ENCODE assay signal across 17 mouse cellular contexts in genomic region chr4:136911804-136912203, GRCm38 (mm10). TPM values are rescaled to one million over a fixed set of nuclear protein-coding genes. Genes with fewer than 3 reads are reported as not detected.
DNase-seq lines count a peak whose midpoint lies in the region; ATAC-seq lines count a peak whose summit lies in the region.
"Had no signal": no experiment of that assay in that cellular context is flagged by ENCODE, and none has a peak within 500 bp of the region (broad histone marks: within the 10 kb centered on the region; RNA-seq: fewer than 3 reads in every experiment).

No protein-coding gene starts in this region.

- H3K36me3 ChIP-seq in forebrain, embryonic 15.5 days, result no peaks in the 10 kb centered on the region
- H3K36me3 ChIP-seq in midbrain, embryonic 11.5 days (ENCODE audit: control insufficient read depth, insufficient read depth, low read length), result no peaks in the 10 kb centered on the region
- H3K36me3 ChIP-seq in neural tube, embryonic 15.5 days, result no peaks in the 10 kb centered on the region
- no peaks in the 10 kb centered on the region for H3K36me3 ChIP-seq in embryonic facial prominence, embryonic 10.5 days (replicated peaks)
- H3K36me3 ChIP-seq: embryonic facial prominence, embryonic 15.5 days; heart, embryonic 15.5 days had no signal

- peaks cover 16% of the 10 kb centered on the region for H3K27me3 ChIP-seq in forebrain, embryonic 15.5 days
- H3K27me3 ChIP-seq in midbrain, embryonic 11.5 days (ENCODE audit: control insufficient read depth, insufficient read depth, low read length), result peaks cover 20% of the 10 kb centered on the region
- H3K27me3 ChIP-seq in neural tube, embryonic 15.5 days (replicated peaks), result peaks cover 30% of the 10 kb centered on the region
- peaks cover 50% of the 10 kb centered on the region for H3K27me3 ChIP-seq in embryonic facial prominence, embryonic 10.5 days (replicated peaks; ENCODE audit: low read depth, poor library complexity, severe bottlenecking)

- DNase-seq in layer of hippocampus, adult 8-10 months (ENCODE audit: low spot score in 2 of 2), result peak; percentile 37 to 46
- DNase-seq in layer of hippocampus, postnatal 14 days (ENCODE audit: low spot score in 2 of 2), result no peak
- no peak for DNase-seq in midbrain, embryonic 11.5 days (ENCODE audit: low spot score, missing footprints)
- DNase-seq in embryonic facial prominence, embryonic 10.5 days (ENCODE audit: low spot score), result no peak
- DNase-seq: adrenal gland, adult 8-10 months; cerebellum, adult 2 months; lung, embryonic 14.5 days had no signal

- H3K9me3 ChIP-seq in forebrain, embryonic 15.5 days, result no peaks in the 10 kb centered on the region
- no peaks in the 10 kb centered on the region for H3K9me3 ChIP-seq in midbrain, embryonic 11.5 days (ENCODE audit: control insufficient read depth, low read length)
- H3K9me3 ChIP-seq in neural tube, embryonic 15.5 days (replicated peaks), result no peaks in the 10 kb centered on the region
- no peaks in the 10 kb centered on the region for H3K9me3 ChIP-seq in embryonic facial prominence, embryonic 10.5 days
- H3K9me3 ChIP-seq: embryonic facial prominence, embryonic 15.5 days; heart, embryonic 15.5 days had no signal

- H3K4me3 ChIP-seq in forebrain, embryonic 15.5 days, result no peak overlapping the region
- no peak overlapping the region; the same call in 1 of the 2 replicates for H3K4me3 ChIP-seq in midbrain, embryonic 11.5 days (ENCODE audit: low read depth, low read length)
- H3K4me3 ChIP-seq in neural tube, embryonic 15.5 days (replicated peaks), result no peak overlapping the region
- H3K4me3 ChIP-seq in embryonic facial prominence, embryonic 10.5 days, result no peak overlapping the region
- H3K4me3 ChIP-seq: embryonic facial prominence, embryonic 15.5 days; heart, embryonic 15.5 days; myocyte had no signal

- WGBS in forebrain, embryonic 15.5 days, result 43% methylated on average over 9 of the region's 9 CpGs
- WGBS in midbrain, embryonic 11.5 days, result 45% methylated on average over 9 of the region's 9 CpGs
- 44% methylated on average over 9 of the region's 9 CpGs for WGBS in neural tube, embryonic 15.5 days
- WGBS in embryonic facial prominence, embryonic 10.5 days, result 49% methylated on average over 9 of the region's 9 CpGs

- peaks cover 26% of the 10 kb centered on the region for H3K4me1 ChIP-seq in forebrain, embryonic 15.5 days
- H3K4me1 ChIP-seq in midbrain, embryonic 11.5 days (ENCODE audit: control insufficient read depth, insufficient read depth, low read length), result peaks cover 23% of the 10 kb centered on the region
- H3K4me1 ChIP-seq in neural tube, embryonic 15.5 days, result peaks cover 29% of the 10 kb centered on the region
- peaks cover 25% of the 10 kb centered on the region for H3K4me1 ChIP-seq in embryonic facial prominence, embryonic 10.5 days
- H3K4me1 ChIP-seq: embryonic facial prominence, embryonic 15.5 days; heart, embryonic 15.5 days had no signal

- H3K4me2 ChIP-seq in forebrain, embryonic 15.5 days (replicated peaks), result peak overlapping the region; percentile 33
- peak overlapping the region; percentile 25; the same call in 1 of the 2 replicates for H3K4me2 ChIP-seq in midbrain, embryonic 11.5 days
- peak overlapping the region; percentile 40 for H3K4me2 ChIP-seq in neural tube, embryonic 15.5 days
- H3K4me2 ChIP-seq: embryonic facial prominence, embryonic 15.5 days; heart, embryonic 15.5 days; lung, embryonic 14.5 days had no signal

- no peak overlapping the region for H3K9ac ChIP-seq in forebrain, embryonic 15.5 days (replicated peaks)
- no peak overlapping the region for H3K9ac ChIP-seq in midbrain, embryonic 11.5 days (ENCODE audit: low read length)
- H3K9ac ChIP-seq in neural tube, embryonic 15.5 days (replicated peaks), result no peak overlapping the region
- H3K9ac ChIP-seq: embryonic facial prominence, embryonic 15.5 days; heart, embryonic 15.5 days; lung, embryonic 14.5 days had no signal

- no peak for ATAC-seq in forebrain, embryonic 15.5 days (replicated peaks)
- peak; percentile 8; the same call in 1 of the 2 replicates for ATAC-seq in midbrain, embryonic 11.5 days (ENCODE audit: low FRiP score)
- no peak for ATAC-seq in neural tube, embryonic 15.5 days (ENCODE audit: low FRiP score)
- ATAC-seq in erythroblast, adult 5-6 weeks (replicated peaks; ENCODE audit: low FRiP score, poor library complexity, severe bottlenecking), result no peak

- H3K27ac ChIP-seq in forebrain, embryonic 15.5 days (replicated peaks), result no peak overlapping the region
- H3K27ac ChIP-seq in midbrain, embryonic 11.5 days (ENCODE audit: low read depth, low read length), result peak overlapping the region; percentile 54
- no peak overlapping the region for H3K27ac ChIP-seq in neural tube, embryonic 15.5 days (replicated peaks)
- H3K27ac ChIP-seq in embryonic facial prominence, embryonic 10.5 days (replicated peaks), result no peak overlapping the region
- H3K27ac ChIP-seq: embryonic facial prominence, embryonic 15.5 days; heart, embryonic 15.5 days; macrophage had no signal

RNA-seq across cellular contexts. Expression of gene C1qa, which starts 13.2 kb away (rescaled TPM):
- total RNA-seq in layer of hippocampus, adult 8-10 months (2022), result 100 to 1,000 TPM in 2 of 4 experiments, 10 to 100 TPM in 2; 45.5 to 340 (median 144) TPM
- total RNA-seq in layer of hippocampus, postnatal 14 days (2021), result 10 to 100 TPM; 42.0 TPM
- 22.0 and 23.3 TPM in 2 replicates for polyA plus RNA-seq in forebrain, embryonic 15.5 days (2015; fragmentation: Nextera tagmentation; extraction: Ambion mirVana)
- polyA plus RNA-seq in midbrain, embryonic 11.5 days (2014; fragmentation: Nextera tagmentation; extraction: Ambion mirVana), result 14.3 and 15.3 TPM in 2 replicates
- polyA plus RNA-seq in neural tube, embryonic 15.5 days (2015; fragmentation: Nextera tagmentation; extraction: Ambion mirVana), result 33.7 and 40.5 TPM in 2 replicates
- 30.1 and 40.9 TPM in 2 replicates for total RNA-seq in erythroblast, adult 5-6 weeks (2015; ENCODE audit: low replicate concordance)
- total RNA-seq in erythroblast, adult 5-6 weeks (2017; ENCODE audit: low replicate concordance), result 34.8 and 35.7 TPM in 2 replicates
- 4.6 and 8.1 TPM in 2 replicates for polyA plus RNA-seq in embryonic facial prominence, embryonic 10.5 days (2016; fragmentation: Nextera tagmentation; extraction: Ambion mirVana)
- polyA plus RNA-seq: myocyte had no signal

RNA-seq across cellular contexts. Expression of gene C1qc, which starts 18.9 kb away (rescaled TPM):
- 100 to 1,000 TPM in 2 of 4 experiments, 10 to 100 TPM in 2; 28.3 to 233 (median 108) TPM for total RNA-seq in layer of hippocampus, adult 8-10 months (2022)
- 10 to 100 TPM; 42.6 to 43.2 TPM for total RNA-seq in layer of hippocampus, postnatal 14 days (2021)
- polyA plus RNA-seq in forebrain, embryonic 15.5 days (2015; fragmentation: Nextera tagmentation; extraction: Ambion mirVana), result 18.8 and 20.7 TPM in 2 replicates
- 17.7 and 18.9 TPM in 2 replicates for polyA plus RNA-seq in midbrain, embryonic 11.5 days (2014; fragmentation: Nextera tagmentation; extraction: Ambion mirVana)
- polyA plus RNA-seq in neural tube, embryonic 15.5 days (2015; fragmentation: Nextera tagmentation; extraction: Ambion mirVana), result 28.4 and 29.0 TPM in 2 replicates
- total RNA-seq in erythroblast, adult 5-6 weeks (2015; ENCODE audit: low replicate concordance), result 27.1 and 31.3 TPM in 2 replicates
- 26.6 and 32.5 TPM in 2 replicates for total RNA-seq in erythroblast, adult 5-6 weeks (2017; ENCODE audit: low replicate concordance)
- polyA plus RNA-seq in embryonic facial prominence, embryonic 10.5 days (2016; fragmentation: Nextera tagmentation; extraction: Ambion mirVana), result 5.6 and 7.2 TPM in 2 replicates
- total RNA-seq: MEL had no signal
- polyA plus RNA-seq: myocyte had no signal

RNA-seq across cellular contexts. Expression of gene C1qb, which starts 25.8 kb away (rescaled TPM):
- 100 to 1,000 TPM in 2 of 4 experiments, 10 to 100 TPM in 2; 48.7 to 305 (median 140) TPM for total RNA-seq in layer of hippocampus, adult 8-10 months (2022)
- total RNA-seq in layer of hippocampus, postnatal 14 days (2021), result 10 to 100 TPM; 40.7 to 47.6 TPM
- polyA plus RNA-seq in forebrain, embryonic 15.5 days (2015; fragmentation: Nextera tagmentation; extraction: Ambion mirVana), result 28.2 and 30.5 TPM in 2 replicates
- polyA plus RNA-seq in midbrain, embryonic 11.5 days (2014; fragmentation: Nextera tagmentation; extraction: Ambion mirVana), result 31.5 and 34.7 TPM in 2 replicates
- polyA plus RNA-seq in neural tube, embryonic 15.5 days (2015; fragmentation: Nextera tagmentation; extraction: Ambion mirVana), result 62.0 and 62.4 TPM in 2 replicates
- 65.4 and 84.5 TPM in 2 replicates for total RNA-seq in erythroblast, adult 5-6 weeks (2015; ENCODE audit: low replicate concordance)
- total RNA-seq in erythroblast, adult 5-6 weeks (2017; ENCODE audit: low replicate concordance), result 20.3 and 29.7 TPM in 2 replicates
- 17.0 and 20.1 TPM in 2 replicates for polyA plus RNA-seq in embryonic facial prominence, embryonic 10.5 days (2016; fragmentation: Nextera tagmentation; extraction: Ambion mirVana)
- total RNA-seq: MEL had no signal
- polyA plus RNA-seq: myocyte had no signal

RNA-seq across cellular contexts. Expression of gene Epha8, which starts 44.8 kb away (rescaled TPM):
- 1 to 10 TPM; 2.0 to 2.8 (median 2.5) TPM for total RNA-seq in layer of hippocampus, adult 8-10 months (2022)
- total RNA-seq in layer of hippocampus, postnatal 14 days (2021), result 1 to 10 TPM; 5.7 to 7.5 TPM
- 4.6 and 5.1 TPM in 2 replicates for polyA plus RNA-seq in forebrain, embryonic 15.5 days (2015; fragmentation: Nextera tagmentation; extraction: Ambion mirVana)
- 4.1 and 5.0 TPM in 2 replicates for polyA plus RNA-seq in midbrain, embryonic 11.5 days (2014; fragmentation: Nextera tagmentation; extraction: Ambion mirVana)
- polyA plus RNA-seq in neural tube, embryonic 15.5 days (2015; fragmentation: Nextera tagmentation; extraction: Ambion mirVana), result 9.6 and 13.9 TPM in 2 replicates
- total RNA-seq in erythroblast, adult 5-6 weeks (2015; ENCODE audit: low replicate concordance), result not detected in 2 replicates
- not detected in 2 replicates for total RNA-seq in erythroblast, adult 5-6 weeks (2017; ENCODE audit: low replicate concordance)
- polyA plus RNA-seq in embryonic facial prominence, embryonic 10.5 days (2016; fragmentation: Nextera tagmentation; extraction: Ambion mirVana), result 0.88 and 1.1 TPM in 2 replicates
- total RNA-seq: granulocyte monocyte progenitor cell, adult 5-6 weeks; liver, adult 2 months; MEL had no signal
- polyA plus RNA-seq: liver, adult 2 months; macrophage; myocyte had no signal

Comparison
In these comparisons a context has a peak if more than half of its experiments do, and no peak if none do; other contexts are left out.
1. DNase-seq: peak in layer of hippocampus, adult 8-10 months (2 of 2); none in layer of hippocampus, postnatal 14 days (0 of 2), midbrain, embryonic 11.5 days (single experiment) and embryonic facial prominence, embryonic 10.5 days (single experiment).
2. Peak in every context shown above with its lines, with median percentiles within 50 percentile points of each other: H3K4me2 ChIP-seq.